Comparison of ENCODE assay signal across 9 mouse cellular contexts in the genomic region with DNA sequence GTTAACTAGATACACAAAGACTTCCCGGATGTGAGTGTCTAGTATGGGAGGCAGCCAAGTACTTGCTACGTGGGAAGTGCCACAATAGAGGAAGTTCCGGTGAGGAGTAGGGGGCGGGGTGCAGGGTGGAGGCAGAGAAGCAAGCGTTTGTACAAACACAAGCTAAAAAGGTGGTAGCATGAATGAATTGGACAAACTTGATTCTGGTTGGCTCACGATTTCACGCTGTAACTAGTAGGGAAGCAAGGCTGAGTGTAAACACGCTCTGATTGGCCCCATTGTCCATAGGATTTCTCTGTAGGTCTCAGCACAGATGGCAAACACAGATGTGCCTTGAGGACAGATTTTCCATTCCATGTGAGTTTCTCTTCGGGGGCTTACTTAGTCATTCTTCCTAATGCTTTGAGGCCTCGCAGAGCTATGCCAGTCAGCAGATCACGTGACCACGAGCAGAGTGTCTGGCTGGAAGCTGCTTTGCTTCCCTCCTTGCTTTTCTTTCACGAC.
A peak's percentile ranks its signal among the peaks of the same experiment; 100 is the strongest.
DNase-seq lines count a peak whose midpoint lies in the region; ATAC-seq and TF ChIP-seq lines count a peak whose summit lies in the region.
"Had no signal": no experiment of that assay in that cellular context is flagged by ENCODE, and none has a peak within 500 bp of the region (broad histone marks: within the 10 kb centered on the region; RNA-seq: fewer than 3 reads in every experiment).

No protein-coding gene starts in this region.

- no peak overlapping the region for H3K9ac ChIP-seq in liver, embryonic 12.5 days
- no peak overlapping the region for H3K9ac ChIP-seq in neural tube, embryonic 13.5 days

- DNase-seq in embryo, embryonic 9.5 days (ENCODE audit: extremely low spot score) = peak; percentile 52
- peak; percentile 71 to 87 for DNase-seq in heart, adult 18-20 months
- DNase-seq in kidney, adult 2 months = peak; percentile 63
- no peak for DNase-seq in spleen, postnatal 14 days (ENCODE audit: low spot score in 2 of 2)

- H3K4me2 ChIP-seq in liver, embryonic 12.5 days = no peak overlapping the region
- H3K4me2 ChIP-seq in neural tube, embryonic 13.5 days = peak overlapping the region; percentile 21; the same call in 1 of the 2 replicates

- no peaks in the 10 kb centered on the region for H3K27me3 ChIP-seq in C2C12 (ENCODE audit: control insufficient read depth, insufficient read depth, insufficient read length)
- no peaks in the 10 kb centered on the region for H3K27me3 ChIP-seq in kidney, adult 2 months (replicated peaks; ENCODE audit: control insufficient read depth, insufficient read depth, low read length)
- H3K27me3 ChIP-seq in liver, embryonic 12.5 days (replicated peaks) = no peaks in the 10 kb centered on the region
- H3K27me3 ChIP-seq in neural tube, embryonic 13.5 days = no peaks in the 10 kb centered on the region
- H3K27me3 ChIP-seq: Patski had no signal

- ATAC-seq in liver, embryonic 12.5 days = peak; percentile 42; the same call in 1 of the 2 replicates
- ATAC-seq in neural tube, embryonic 13.5 days (ENCODE audit: low read depth) = peak; percentile 88
- ATAC-seq in erythroid progenitor cell, adult 5-6 weeks (replicated peaks; ENCODE audit: low FRiP score, poor library complexity, severe bottlenecking) = no peak
- ATAC-seq: Patski had no signal

- H3K4me1 ChIP-seq in kidney, adult 2 months (ENCODE audit: control insufficient read depth, insufficient read depth, low read length) = no peaks in the 10 kb centered on the region
- no peaks in the 10 kb centered on the region for H3K4me1 ChIP-seq in liver, embryonic 12.5 days
- 0 out of 2 replicates have a peak, but pooled peaks cover 5% of the 10 kb centered on the region for H3K4me1 ChIP-seq in neural tube, embryonic 13.5 days (replicated peaks)

- WGBS in kidney, adult 2 months = 60% methylated on average over 13 of the region's 13 CpGs
- 43% methylated on average over 13 of the region's 13 CpGs for WGBS in liver, embryonic 12.5 days (ENCODE audit: insufficient replicate concordance)
- WGBS in neural tube, embryonic 13.5 days = 52% methylated on average over 13 of the region's 13 CpGs

- TF ChIP-seq POLR2A in kidney, adult 2 months (IDR thresholded peaks at IDR 0.05; ENCODE audit: low read depth, low read length) = no peak

- H3K4me3 ChIP-seq in C2C12 (ENCODE audit: insufficient read depth, poor library complexity, severe bottlenecking) = no peak overlapping the region
- no peak overlapping the region for H3K4me3 ChIP-seq in kidney, adult 2 months (ENCODE audit: insufficient read depth, low read depth, low read length)
- no peak overlapping the region for H3K4me3 ChIP-seq in liver, embryonic 12.5 days
- H3K4me3 ChIP-seq in neural tube, embryonic 13.5 days = no peak overlapping the region

- no peak overlapping the region for H3ac ChIP-seq in C2C12 (ENCODE audit: control insufficient read depth, insufficient read length, low read depth)

- no peaks in the 10 kb centered on the region for H3K9me3 ChIP-seq in liver, embryonic 12.5 days (replicated peaks)
- H3K9me3 ChIP-seq in neural tube, embryonic 13.5 days = no peaks in the 10 kb centered on the region

- H3K79me3 ChIP-seq in C2C12 (ENCODE audit: low read depth) = no peaks in the 10 kb centered on the region

- no peaks in the 10 kb centered on the region for H3K36me3 ChIP-seq in C2C12 (ENCODE audit: control insufficient read depth, insufficient read depth)
- H3K36me3 ChIP-seq in kidney, adult 2 months (ENCODE audit: control insufficient read depth, insufficient read depth, low read length) = no peaks in the 10 kb centered on the region
- no peaks in the 10 kb centered on the region for H3K36me3 ChIP-seq in liver, embryonic 12.5 days
- no peaks in the 10 kb centered on the region for H3K36me3 ChIP-seq in neural tube, embryonic 13.5 days

- H3K27ac ChIP-seq in kidney, adult 2 months (ENCODE audit: insufficient read depth, low read depth, low read length) = no peak overlapping the region
- H3K27ac ChIP-seq in liver, embryonic 12.5 days = no peak overlapping the region
- H3K27ac ChIP-seq in neural tube, embryonic 13.5 days (replicated peaks) = no peak overlapping the region; the same call in 1 of the 2 replicates

- TF ChIP-seq CTCF in C2C12 (IDR thresholded peaks at IDR 0.05; ENCODE audit: control insufficient read depth, insufficient read depth, insufficient read length) = no peak
- no peak for TF ChIP-seq CTCF in kidney, adult 2 months (conservative IDR thresholded peaks at IDR 0.05; ENCODE audit: insufficient read depth, insufficient read length, low read depth, low read length)

- H3K79me2 ChIP-seq in C2C12 (ENCODE audit: control insufficient read depth, insufficient read depth) = no peaks in the 10 kb centered on the region

TF ChIP-seq in C2C12, 6 proteins besides CTCF, POLR2A, EP300 and RAD21:
- no peak for TF ChIP-seq MYOG (IDR thresholded peaks at IDR 0.05; ENCODE audit: control insufficient read depth, extremely low read depth, insufficient read length)
- TF ChIP-seq CEBPB (IDR thresholded peaks at IDR 0.05; ENCODE audit: low read depth) = no peak
- TF ChIP-seq USF1 (IDR thresholded peaks at IDR 0.05; ENCODE audit: low read depth) = peak; percentile 71
TF ChIP-seq in C2C12: peak in this region for 1.

Comparison
In these comparisons a context has a peak if more than half of its experiments do, and no peak if none do; other contexts are left out.
1. DNase-seq: peak in embryo, embryonic 9.5 days (single experiment), heart, adult 18-20 months (2 of 2) and kidney, adult 2 months (single experiment); none in spleen, postnatal 14 days (0 of 2).